Mouse (Mus musculus) heart, adult 2 months (tissue): ENCODE measurements at regions not wholly inside any gene's neighbourhood (a gene's known extent, or its start where the extent isn't known, plus 50 kb on each side); places are given as distances from the start of the nearest gene placed in this dataset.

Experiments used
- CTCF ChIP-seq: fragments of 200-600 bp; IDR thresholded peaks from 2 replicates; pipeline ENCODE4 v1.8.1; 2022; ENCODE audit warnings: antibody characterized with exemption, mild to moderate bottlenecking, moderate library complexity
- EP300 ChIP-seq: fragments of 200-500 bp; IDR thresholded peaks from 2 replicates; pipeline ENCODE4 v1.6.1; 2011; ENCODE audit warnings: low read depth, low read length, control low read depth; ENCODE audit not compliant: insufficient read depth
- POLR2A ChIP-seq: fragments of 200-500 bp; IDR thresholded peaks from 2 replicates; pipeline ENCODE4 v1.6.1; 2011; ENCODE audit warnings: mild to moderate bottlenecking, low read depth, low read length, control low read depth; ENCODE audit not compliant: insufficient read depth

DNA sequence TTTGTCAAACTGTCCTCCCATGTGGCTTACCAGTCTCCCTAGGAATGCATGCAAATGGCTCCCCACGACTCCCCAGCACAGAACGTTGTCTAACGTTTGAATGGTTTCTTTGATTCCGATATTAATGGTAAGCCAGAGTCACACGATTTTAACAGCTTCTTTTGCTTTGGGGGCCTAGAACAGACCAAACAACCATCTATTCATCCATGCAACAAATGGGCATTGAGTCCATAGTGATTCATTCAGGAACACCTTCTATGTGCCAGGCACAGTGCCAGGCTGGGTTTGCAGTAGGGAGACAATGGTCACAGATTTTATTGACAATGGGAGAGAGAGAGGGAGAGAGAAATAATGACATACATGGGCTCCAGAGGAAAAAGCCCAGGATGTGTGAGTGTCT is 118.6 kb upstream of the Ptch1 start:
- TF ChIP-seq POLR2A = no peak
- no peak for TF ChIP-seq EP300
- no peak for TF ChIP-seq CTCF
